Mouse (Mus musculus) ES-E14 (cell line): ENCODE data around the gene Rpl36-ps4. TPM values are rescaled to one million over a fixed set of nuclear protein-coding genes. Genes with fewer than 3 reads are reported as not detected.
A peak's percentile ranks its signal among the peaks of the same experiment; 100 is the strongest.

Experiments
- DNase-seq: peaks from one replicate; pipeline ENCODE4 v3.0.0-alpha.2; 2013; ENCODE audit warnings: low read depth, low spot score
- H3K27ac ChIP-seq: 2 replicates; pipeline ENCODE4 v1.5.1; 2012; ENCODE audit warnings: low read depth, mild to moderate bottlenecking, low read length, moderate library complexity, mixed read lengths; ENCODE audit not compliant: poor library complexity, insufficient read depth, severe bottlenecking
- H3K36me3 ChIP-seq: 2 replicates; pipeline ENCODE4 v1.6.1; 2012; ENCODE audit warnings: mild to moderate bottlenecking, low read length, moderate library complexity, mixed read lengths; ENCODE audit not compliant: control insufficient read depth, poor library complexity, insufficient read depth, severe bottlenecking
- H3K4me1 ChIP-seq, 2 experiments: fragments of 150-350 bp in 1 of 2; sonication (generic) in 1 of 2; 2 replicates each; pipeline ENCODE4 v1.6.1; 2012; ENCODE audit warnings: low read length in 2 of 2, mild to moderate bottlenecking in 1 of 2, mixed read lengths in 1 of 2; ENCODE audit not compliant: control insufficient read depth in 2 of 2, insufficient read depth in 2 of 2, poor library complexity in 1 of 2
- H3K4me3 ChIP-seq, 2 experiments: fragments of 150-350 bp in 1 of 2; sonication (generic) in 1 of 2; 2 replicates each; pipeline ENCODE4 v1.5.1; 2012; ENCODE audit warnings: low read length in 2 of 2, low read depth in 1 of 2, mild to moderate bottlenecking in 1 of 2, mixed read lengths in 1 of 2; ENCODE audit not compliant: insufficient read depth in 1 of 2, poor library complexity in 1 of 2, severe bottlenecking in 1 of 2
- H3K9ac ChIP-seq: 2 replicates; pipeline ENCODE4 v1.6.1; 2012; ENCODE audit warnings: low read depth, mild to moderate bottlenecking, low read length, mixed read lengths; ENCODE audit not compliant: poor library complexity, insufficient read depth, severe bottlenecking
- H3K9me3 ChIP-seq: fragments of 150-350 bp; sonication (generic); 2 replicates; pipeline ENCODE4 v1.6.1; 2012; ENCODE audit warnings: low read depth, mild to moderate bottlenecking, low read length; ENCODE audit not compliant: control insufficient read depth, insufficient read depth
- CHD2 ChIP-seq: IDR thresholded peaks from 2 replicates; pipeline ENCODE4 v1.6.1; 2014; ENCODE audit warnings: mild to moderate bottlenecking, low read depth, low read length, inconsistent platforms
- HCFC1 ChIP-seq: IDR thresholded peaks from 2 replicates; pipeline ENCODE4 v1.6.1; 2012; ENCODE audit warnings: low read length, inconsistent platforms, borderline replicate concordance; ENCODE audit not compliant: insufficient read depth
- MAFK ChIP-seq: IDR thresholded peaks from 2 replicates; pipeline ENCODE4 v1.6.1; 2014; ENCODE audit warnings: mild to moderate bottlenecking, low read depth, low read length, inconsistent platforms; ENCODE audit not compliant: insufficient read depth
- ZC3H11A ChIP-seq: IDR thresholded peaks from 2 replicates; pipeline ENCODE4 v1.6.1; 2012; ENCODE audit warnings: low read depth, mild to moderate bottlenecking, inconsistent platforms, low read length, borderline replicate concordance
- ZNF384 ChIP-seq: IDR thresholded peaks from 2 replicates; pipeline ENCODE4 v1.6.1; 2012; ENCODE audit warnings: low read depth, low read length, inconsistent platforms
- in situ Hi-C, 2 experiments: fragments of 600-800 bp; cut with MboI; formaldehyde crosslinking; loops; one replicate each; pipeline ENCODE4 v1.15.1; 2025; ENCODE audit warnings: low sequenced_read_pairs in 2 of 2, inconsistent platforms in 1 of 2; ENCODE audit not compliant: unreplicated experiment in 2 of 2
- total RNA-seq: library from RNA; depleted of rRNA; stranded (reverse); fragments of 300-350 nt; gene quantifications from 2 replicates; pipeline ENCODE4 v1.2.3, GENCODE M21; 2012

The Rpl36-ps4 gene
- total RNA-seq, 1 experiment: not detected

- Histone ChIP-seq H3K36me3 (no peaks in the 10 kb centered on the region), H3K9ac (no peak overlapping the region), H3K4me3 (no peak overlapping the region), H3K27ac (no peak overlapping the region), H3K9me3 (no peaks in the 10 kb centered on the region), H3K4me1 (peaks cover 0 to 9% of the 10 kb centered on the region in 2 experiments; a peak in 1 of 4 replicates)
- TF ChIP-seq MAFK (no peak), ZC3H11A (no peak)
- in situ Hi-C loops: loop anchor here in 1 of 2 experiments (10.0 kb wide), 1 partner anchor 65 kb away; no protein-coding TSS in a partner anchor
- no peak for DNase-seq
These were observed 41.1 kb upstream of the Rpl36-ps4 start for GRCm38 (mm10) chr17:87879484-87880225.

GRCm38 (mm10) chr17:87882594-87882993 is 38.2 kb upstream of the Rpl36-ps4 start:
- TF ChIP-seq ZNF384 (no peak), ZC3H11A (peak; percentile 83)
- Histone ChIP-seq H3K36me3 (no peaks in the 10 kb centered on the region), H3K9ac (no peak overlapping the region), H3K4me1 (peaks cover 0 to 2% of the 10 kb centered on the region in 2 experiments; a peak in 1 of 4 replicates), H3K27ac (no peak overlapping the region), H3K9me3 (no peaks in the 10 kb centered on the region), H3K4me3 (no peak overlapping the region)
- peak; percentile 58 for DNase-seq
- in situ Hi-C loops: loop anchor here in 1 of 2 experiments (10.0 kb wide), 1 partner anchor 62 kb away; no protein-coding TSS in a partner anchor

- DNase-seq: no peak
- H3K27ac ChIP-seq: no peak overlapping the region
- no peaks in the 10 kb centered on the region for H3K4me1 ChIP-seq
- H3K36me3 ChIP-seq: no peaks in the 10 kb centered on the region
- no peaks in the 10 kb centered on the region for H3K9me3 ChIP-seq
- no peak overlapping the region for H3K4me3 ChIP-seq
- in situ Hi-C loops: no loop called here
- TF ChIP-seq MAFK (no peak), ZNF384 (no peak), ZC3H11A (no peak), CHD2 (no peak), HCFC1 (no peak)
- H3K9ac ChIP-seq: no peak overlapping the region
These were observed 23.6 kb upstream of the Rpl36-ps4 start for GRCm38 (mm10) chr17:87897175-87897574.

- TF ChIP-seq CHD2 (no peak), MAFK (no peak), ZNF384 (no peak), ZC3H11A (no peak), HCFC1 (no peak)
- no peak overlapping the region for H3K9ac ChIP-seq
- no peaks in the 10 kb centered on the region for H3K36me3 ChIP-seq
- in situ Hi-C loops: no loop called here
- H3K27ac ChIP-seq: no peak overlapping the region
- no peaks in the 10 kb centered on the region for H3K4me1 ChIP-seq
- no peak overlapping the region for H3K4me3 ChIP-seq
- no peak for DNase-seq
- no peaks in the 10 kb centered on the region for H3K9me3 ChIP-seq
These were observed 20.1 kb upstream of the Rpl36-ps4 start for GRCm38 (mm10) chr17:87900677-87901076.

GRCm38 (mm10) chr17:87901163-87901562 is 19.6 kb upstream of the Rpl36-ps4 start:
- Histone ChIP-seq H3K4me3 (no peak overlapping the region), H3K9ac (no peak overlapping the region), H3K4me1 (no peaks in the 10 kb centered on the region), H3K27ac (no peak overlapping the region), H3K9me3 (no peaks in the 10 kb centered on the region), H3K36me3 (no peaks in the 10 kb centered on the region)
- no peak for DNase-seq
- in situ Hi-C loops: no loop called here
- TF ChIP-seq ZNF384 (no peak), CHD2 (no peak), MAFK (no peak)
